Mouse (Mus musculus) CH12.LX (cell line): Measurements from ENCODE around the gene Rab25.

Experiments
- CTCF ChIP-seq, 2 experiments: IDR thresholded peaks in 1 of 2; conservative IDR thresholded peaks in 1 of 2; 2 replicates each; pipeline ENCODE4 v1.5.1; 2011 to 2012; ENCODE audit warnings: low read depth in 2 of 2, low read length in 2 of 2, improper control_type of control experiment in 1 of 2, inconsistent platforms in 1 of 2, mild to moderate bottlenecking in 1 of 2, moderate library complexity in 1 of 2
- MAFK ChIP-seq: IDR thresholded peaks from 2 replicates; pipeline ENCODE4 v1.6.1; 2011; ENCODE audit warnings: low read length, improper control_type of control experiment; ENCODE audit not compliant: insufficient replicate concordance
- MAX ChIP-seq: IDR thresholded peaks from 2 replicates; pipeline ENCODE4 v1.6.1; 2011; ENCODE audit warnings: low read length, improper control_type of control experiment
- MAZ ChIP-seq: IDR thresholded peaks from 2 replicates; pipeline ENCODE4 v1.6.1; 2012; ENCODE audit warnings: low read depth, mild to moderate bottlenecking, inconsistent platforms, low read length, improper control_type of control experiment, moderate library complexity
- MYC ChIP-seq: IDR thresholded peaks from 2 replicates; pipeline ENCODE4 v1.6.1; 2011; ENCODE audit warnings: low read depth, mild to moderate bottlenecking, improper control_type of control experiment, low read length
- PAX5 ChIP-seq: IDR thresholded peaks from 2 replicates; pipeline ENCODE4 v1.6.1; 2012; ENCODE audit warnings: low read length, inconsistent platforms, mixed read lengths
- POLR2A ChIP-seq: IDR thresholded peaks from 2 replicates; pipeline ENCODE4 v1.6.1; 2011; ENCODE audit warnings: low read depth, mild to moderate bottlenecking, improper control_type of control experiment, low read length
- SIN3A ChIP-seq: IDR thresholded peaks from 2 replicates; pipeline ENCODE4 v1.6.1; 2012; ENCODE audit warnings: low read length, improper control_type of control experiment, inconsistent platforms
- TBP ChIP-seq: conservative IDR thresholded peaks from 2 replicates; pipeline ENCODE4 v1.6.1; 2011; ENCODE audit warnings: low read depth, low read length, improper control_type of control experiment
- USF2 ChIP-seq: conservative IDR thresholded peaks from 2 replicates; pipeline ENCODE4 v1.6.1; 2011; ENCODE audit warnings: low read depth, low read length, improper control_type of control experiment

DNA sequence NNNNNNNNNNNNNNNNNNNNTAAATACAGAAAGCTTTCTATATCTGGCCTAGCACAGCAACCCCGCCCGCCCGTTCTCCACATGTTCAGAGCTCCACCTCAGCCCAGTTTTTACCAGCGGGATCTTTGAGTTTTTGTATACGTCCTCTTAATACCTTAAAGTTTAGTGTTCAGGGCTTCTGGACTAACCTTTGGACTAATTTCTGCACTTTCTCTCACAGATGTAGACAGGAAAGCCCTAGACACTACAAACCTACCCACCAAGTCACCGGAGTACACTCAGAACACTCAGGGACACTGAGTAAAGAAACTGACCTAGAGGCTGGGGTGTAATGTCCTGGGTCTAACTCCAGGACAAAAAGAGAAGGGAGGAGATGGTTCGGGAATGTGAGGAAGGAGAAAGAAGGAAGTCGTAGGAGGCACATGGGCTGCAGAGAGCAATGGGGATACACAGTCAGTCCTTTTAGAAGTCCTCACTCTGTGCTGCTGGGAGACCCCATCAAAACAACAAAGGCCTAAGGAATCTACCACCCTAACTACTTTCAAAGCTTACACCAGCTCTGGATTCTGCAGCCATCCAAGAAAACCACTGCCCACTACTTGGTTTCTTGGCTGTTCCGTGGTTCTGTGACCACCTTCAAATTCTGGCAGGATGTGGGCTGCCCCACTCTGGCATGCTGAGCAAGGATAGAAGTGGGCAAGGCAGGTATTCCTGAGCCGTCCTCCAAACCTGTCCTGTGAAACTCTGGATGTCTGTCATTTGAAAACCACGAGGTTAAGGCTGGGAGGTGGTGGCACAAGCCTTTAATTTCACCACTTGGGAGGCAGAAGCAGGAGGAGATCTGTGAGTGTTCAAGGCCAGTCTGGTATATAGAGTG is 54.2 kb downstream of the Rab25 start:
- no peak for TF ChIP-seq POLR2A
- TF ChIP-seq MAZ = no peak
- TF ChIP-seq PAX5 = no peak
- TF ChIP-seq CTCF (conservative IDR thresholded peaks at IDR 0.05 in 1 of 2, IDR thresholded peaks at IDR 0.05 in 1 of 2; ENCODE audit: low read depth in 2 of 2, low read length in 2 of 2) = no peak
- TF ChIP-seq MYC = no peak
- TF ChIP-seq TBP = no peak
- no peak for TF ChIP-seq MAFK
- TF ChIP-seq USF2 = no peak
- TF ChIP-seq MAX = no peak
- TF ChIP-seq SIN3A = no peak
